Mouse (Mus musculus): ENCODE data around the gene Rnf126. TPM values are rescaled to one million over a fixed set of nuclear protein-coding genes. Genes with fewer than 3 reads are reported as not detected.
A peak's percentile ranks its signal among the peaks of the same experiment; 100 is the strongest.
"Not testable (repeated sequence)": the region's sequence is repeated elsewhere in the genome, so short reads cannot be mapped to it uniquely, and the experiment has no call there.

Gene Rnf126
- polyA plus RNA-seq, 1 experiment from 2014 or later, result 58.5 TPM

DNA sequence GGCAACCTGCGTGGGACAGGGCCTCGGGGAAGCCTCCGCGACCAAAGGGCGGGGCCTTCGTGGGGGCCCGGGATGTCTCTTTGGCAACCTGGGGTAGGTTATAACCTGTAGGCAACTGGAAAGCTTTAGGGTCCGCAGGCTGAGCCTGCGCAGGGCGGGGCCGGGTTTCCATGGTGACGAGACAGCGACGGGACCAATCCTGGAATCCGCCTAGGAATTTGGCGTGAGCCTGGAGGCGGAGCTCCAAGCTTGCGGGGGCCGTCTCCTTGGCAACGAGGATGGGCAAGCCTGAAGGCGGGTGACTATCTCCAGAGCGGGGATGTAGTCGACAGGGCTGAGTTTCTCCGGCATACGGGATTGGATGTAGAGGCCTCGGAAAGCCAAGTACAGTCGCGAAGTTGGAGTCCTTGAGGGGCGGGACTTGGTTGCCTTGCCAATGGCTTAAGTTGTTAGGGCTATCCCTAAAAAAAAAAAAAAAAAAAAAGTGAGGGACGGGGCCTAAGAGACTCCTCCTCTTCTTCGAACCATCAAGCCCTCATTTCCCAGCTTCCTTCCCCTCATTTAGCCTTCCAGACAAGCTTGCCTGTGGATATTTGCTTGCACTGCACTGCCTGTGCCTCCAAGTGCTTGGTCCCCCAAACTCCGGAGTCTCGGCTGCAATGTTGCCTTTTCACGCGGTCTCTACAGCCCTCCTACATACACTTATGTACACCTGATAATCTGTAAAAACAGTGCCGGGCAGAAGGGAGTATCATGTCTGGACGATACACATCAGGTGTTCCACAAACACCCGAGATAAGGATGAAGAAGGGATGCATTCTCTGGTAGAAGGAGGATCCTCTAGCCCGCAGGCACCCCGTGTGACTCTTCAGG is 856 bp upstream of the Rnf126 start:
- POLR2A ChIA-PET, result interaction anchor here (0.6 to 2.3 kb wide), 2 partner anchors 11 to 22 kb away, joined by 3 to 8 read pairs; no protein-coding TSS in a partner anchor
- H3K27me3 ChIP-seq, result no peaks in the 10 kb centered on the region
- peak; percentile 56 for ATAC-seq
- in situ Hi-C loops (cut with MboI; ENCODE audit: low pct_unique_long_range_greater_than_20kb), result no loop called here
- no peak for TF ChIP-seq CTCF (IDR thresholded peaks at IDR 0.05)
- CTCF ChIA-PET, result interaction anchor here (1.3 to 2.7 kb wide), 6 partner anchors 12 to 158 kb away, joined by 3 to 21 read pairs (median 6); no protein-coding TSS in a partner anchor
- DNase-seq (ENCODE audit: low read depth, low spot score), result peak; percentile 76

DNA sequence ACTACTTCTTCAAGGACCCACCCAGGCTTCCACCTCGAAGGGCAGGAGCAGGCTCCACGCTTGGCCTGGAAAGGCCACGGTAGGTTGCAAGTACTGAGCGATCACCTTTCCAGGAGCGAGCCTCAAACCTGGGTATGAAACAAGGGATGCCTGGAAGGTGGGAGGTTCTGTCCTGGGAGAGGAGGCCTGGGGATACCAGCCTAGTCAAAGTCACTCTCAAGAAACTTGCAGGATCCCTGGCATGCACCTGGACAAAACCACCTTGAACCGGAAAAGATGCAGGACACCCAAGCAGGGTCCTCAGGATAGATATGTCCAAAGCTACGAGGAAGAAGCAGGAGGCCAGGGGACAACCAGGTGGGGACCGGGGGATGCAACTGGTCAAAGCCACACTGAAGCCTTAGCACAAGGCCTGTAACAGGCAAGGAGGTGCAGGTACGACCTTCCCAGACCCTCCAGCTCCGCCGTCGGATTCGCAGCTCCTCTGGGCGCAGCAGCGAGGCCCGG is 698 bp downstream of the Rnf126 start:
- ChIA-PET CTCF (interaction anchor here (1.0 kb wide), 1 partner anchor 14 kb away, joined by 4 read pairs; no protein-coding TSS in a partner anchor), POLR2A (interaction anchor here (0.7 to 1.1 kb wide), 2 partner anchors 10 to 62 kb away, joined by 3 read pairs; no protein-coding TSS in a partner anchor)
- DNase-seq (ENCODE audit: low read depth, low spot score) (no peak), ATAC-seq (no peak)
- no peaks in the 10 kb centered on the region for H3K27me3 ChIP-seq
- in situ Hi-C loops (cut with MboI; ENCODE audit: low pct_unique_long_range_greater_than_20kb), result no loop called here
- no peak for TF ChIP-seq CTCF (IDR thresholded peaks at IDR 0.05)

DNA sequence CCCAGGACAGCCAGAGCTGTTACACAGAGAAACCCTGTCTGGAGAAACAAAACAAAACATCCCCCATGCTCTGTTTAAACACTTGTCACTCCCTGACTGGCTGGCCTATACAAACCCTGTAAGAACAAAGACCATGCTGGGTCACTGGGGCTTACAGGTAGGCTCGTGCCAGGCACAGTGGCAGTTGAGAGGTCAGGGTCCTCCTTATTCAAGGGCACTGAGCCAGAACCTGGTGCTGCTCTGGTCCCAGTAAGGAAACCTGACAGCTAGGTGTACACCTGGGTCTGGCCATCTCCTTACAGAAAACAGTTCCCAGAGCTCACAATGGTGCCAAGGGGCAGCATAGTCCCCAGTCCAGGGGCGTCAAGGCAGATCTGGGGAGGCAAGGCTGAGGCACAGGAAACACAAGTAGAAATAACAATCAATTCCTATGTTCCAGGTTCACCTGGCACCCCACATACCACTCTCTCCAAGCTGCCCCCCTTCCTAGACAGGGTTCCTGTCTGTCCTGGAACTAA is 1.5 kb downstream of the Rnf126 start:
- ChIA-PET CTCF (no interaction called here), POLR2A (interaction anchor here (0.6 to 1.2 kb wide), 2 partner anchors 17 to 51 kb away, joined by 3 read pairs; no protein-coding TSS in a partner anchor)
- H3K27me3 ChIP-seq, result no peaks in the 10 kb centered on the region
- DNase-seq (ENCODE audit: low read depth, low spot score) (no peak), ATAC-seq (no peak)
- in situ Hi-C loops (cut with MboI; ENCODE audit: low pct_unique_long_range_greater_than_20kb), result no loop called here
- no peak for TF ChIP-seq CTCF (IDR thresholded peaks at IDR 0.05)

DNA sequence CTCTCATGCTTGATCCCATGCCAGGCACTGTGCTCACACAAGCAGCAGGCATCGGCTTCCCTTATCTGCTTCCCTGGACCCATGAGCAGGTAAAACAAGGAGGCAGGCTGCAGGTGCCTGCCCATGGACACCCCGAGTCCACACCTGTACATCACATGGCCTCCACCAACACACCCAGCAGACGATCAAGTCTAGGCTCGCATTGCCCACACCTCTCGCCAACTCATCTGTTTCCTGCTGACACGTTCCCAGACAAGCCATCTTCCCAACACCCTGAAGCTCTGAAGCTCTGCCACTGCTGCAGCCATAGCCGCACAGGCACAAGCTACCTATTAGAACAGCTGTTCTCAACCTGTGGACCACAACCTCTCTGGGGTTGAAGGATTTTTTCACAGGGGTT is 2.5 kb downstream of the Rnf126 start:
- TF ChIP-seq CTCF (IDR thresholded peaks at IDR 0.05), result no peak
- H3K27me3 ChIP-seq, result no peaks in the 10 kb centered on the region
- no peak for ATAC-seq
- POLR2A ChIA-PET, result interaction anchor here (1.2 kb wide), 1 partner anchor 49 kb away, joined by 3 read pairs; no protein-coding TSS in a partner anchor
- DNase-seq (ENCODE audit: low read depth, low spot score), result no peak
- CTCF ChIA-PET, result interaction anchor here (0.9 kb wide), 1 partner anchor 15 kb away, joined by 3 read pairs; no protein-coding TSS in a partner anchor
- in situ Hi-C loops (cut with MboI; ENCODE audit: low pct_unique_long_range_greater_than_20kb), result no loop called here

DNA sequence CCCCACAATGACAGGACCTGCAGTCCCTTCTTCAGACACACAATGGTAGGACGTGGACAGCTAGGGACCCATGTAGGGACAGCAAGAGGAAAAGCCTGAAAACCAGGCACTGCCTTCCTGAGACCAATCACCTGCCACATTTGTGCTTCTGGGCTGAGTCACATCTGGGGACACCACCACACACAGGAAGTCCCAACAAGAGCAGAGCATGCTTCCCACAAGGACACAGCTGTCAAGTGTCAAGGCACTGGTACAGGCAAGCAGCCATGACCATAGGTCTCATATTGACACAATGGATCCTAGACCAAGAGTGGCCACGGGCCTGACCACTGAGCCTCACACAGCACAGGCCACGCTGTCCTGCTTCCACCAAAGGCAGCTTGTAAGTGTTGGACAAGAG is 3.9 kb downstream of the Rnf126 start:
- POLR2A ChIA-PET, result no interaction called here
- H3K27me3 ChIP-seq, result no peaks in the 10 kb centered on the region
- CTCF ChIA-PET, result no interaction called here
- in situ Hi-C loops (cut with MboI; ENCODE audit: low pct_unique_long_range_greater_than_20kb), result no loop called here
- ATAC-seq (no peak), DNase-seq (ENCODE audit: low read depth, low spot score) (no peak)
- no peak for TF ChIP-seq CTCF (IDR thresholded peaks at IDR 0.05)

DNA sequence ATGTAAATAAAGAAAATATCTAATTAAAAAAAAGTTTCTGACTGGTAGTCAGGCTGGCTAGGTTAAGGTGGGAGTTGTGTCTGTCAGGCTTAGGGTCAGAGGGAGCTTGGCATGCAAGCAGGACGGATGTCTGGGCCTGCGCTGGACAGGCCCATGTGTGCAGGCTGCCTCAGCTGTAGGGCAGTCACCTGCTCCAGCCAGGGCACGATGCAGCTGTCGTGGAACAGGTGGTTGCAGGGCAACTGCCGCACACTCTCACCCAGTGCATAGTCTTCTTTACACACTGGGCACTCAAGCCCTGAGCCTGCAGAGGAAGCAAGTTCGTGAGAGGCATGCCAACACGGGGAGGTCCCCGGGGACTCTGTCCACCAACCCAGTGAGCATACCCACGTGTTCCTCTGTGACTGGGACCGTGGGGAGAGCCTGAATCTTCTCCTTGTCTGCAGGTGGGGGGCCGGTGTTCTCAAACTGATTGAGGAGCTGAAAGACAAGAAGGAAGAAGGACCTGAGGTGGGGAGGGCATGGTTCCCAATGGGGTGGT is 6.1 kb downstream of the Rnf126 start:
- ChIA-PET POLR2A (interaction anchor here (0.6 kb wide), 1 partner anchor 35 kb away, joined by 5 read pairs; no protein-coding TSS in a partner anchor), CTCF (interaction anchor here (2.2 kb wide), 1 partner anchor 12 kb away, joined by 7 read pairs; no protein-coding TSS in a partner anchor)
- TF ChIP-seq CTCF (IDR thresholded peaks at IDR 0.05), result no peak
- DNase-seq (ENCODE audit: low read depth, low spot score) (no peak), ATAC-seq (no peak)
- in situ Hi-C loops (cut with MboI; ENCODE audit: low pct_unique_long_range_greater_than_20kb), result no loop called here
- H3K27me3 ChIP-seq, result no peaks in the 10 kb centered on the region

DNA sequence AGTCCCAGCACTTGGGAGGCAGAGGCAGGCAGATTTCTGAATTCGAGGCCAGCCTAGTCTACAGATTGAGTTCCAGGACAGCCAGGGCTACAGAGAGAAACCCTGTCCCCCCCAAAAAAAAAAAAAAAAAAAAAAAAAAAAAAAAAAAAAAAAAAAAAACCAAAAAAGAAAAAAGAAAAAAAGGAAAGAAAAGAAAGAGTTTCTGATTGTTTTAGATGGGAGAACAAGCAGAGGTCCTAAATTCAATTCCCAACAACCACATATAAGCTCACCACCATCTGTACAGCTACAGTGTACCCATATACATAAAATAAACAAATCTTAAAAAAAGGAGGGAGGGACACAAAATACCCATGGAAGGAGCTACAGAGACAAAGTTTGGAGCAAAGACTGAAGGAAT is 7.1 kb downstream of the Rnf126 start:
- ATAC-seq; H3K27me3 ChIP-seq; DNase-seq (ENCODE audit: low read depth, low spot score); CTCF ChIA-PET; in situ Hi-C loops (cut with MboI; ENCODE audit: low pct_unique_long_range_greater_than_20kb): not testable (repeated sequence)
- POLR2A ChIA-PET, result interaction anchor here (2.2 kb wide), 1 partner anchor 11 kb away, joined by 10 read pairs; no protein-coding TSS in a partner anchor

DNA sequence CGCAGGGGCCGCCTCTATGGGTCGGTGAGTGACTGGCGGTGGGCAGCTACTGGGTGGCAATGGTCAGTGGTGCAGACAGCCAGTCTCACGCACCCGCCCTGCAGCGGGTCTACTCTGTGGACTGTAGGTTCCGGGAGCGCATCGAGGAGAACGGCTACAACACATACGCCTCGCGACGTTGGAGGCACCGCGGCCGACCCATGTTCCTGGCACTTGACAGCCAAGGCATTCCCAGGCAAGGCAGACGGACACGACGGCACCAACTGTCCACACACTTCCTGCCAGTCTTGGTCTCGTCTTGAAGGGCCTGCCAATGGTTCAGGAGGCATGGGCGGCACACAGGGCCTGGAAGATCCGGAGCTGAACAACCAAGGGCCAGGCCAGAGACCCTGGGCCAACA is 10.1 kb downstream of the Rnf126 start:
- in situ Hi-C loops (cut with MboI; ENCODE audit: low pct_unique_long_range_greater_than_20kb), result no loop called here
- CTCF ChIA-PET, result no interaction called here
- H3K27me3 ChIP-seq, result no peaks in the 10 kb centered on the region
- no peak for TF ChIP-seq CTCF (IDR thresholded peaks at IDR 0.05)
- POLR2A ChIA-PET, result interaction anchor here (1.0 kb wide), 1 partner anchor 10 kb away, joined by 3 read pairs; the partner anchor contains the start of gene Rnf126
- no peak for DNase-seq (ENCODE audit: low read depth, low spot score)
- ATAC-seq, result no peak

DNA sequence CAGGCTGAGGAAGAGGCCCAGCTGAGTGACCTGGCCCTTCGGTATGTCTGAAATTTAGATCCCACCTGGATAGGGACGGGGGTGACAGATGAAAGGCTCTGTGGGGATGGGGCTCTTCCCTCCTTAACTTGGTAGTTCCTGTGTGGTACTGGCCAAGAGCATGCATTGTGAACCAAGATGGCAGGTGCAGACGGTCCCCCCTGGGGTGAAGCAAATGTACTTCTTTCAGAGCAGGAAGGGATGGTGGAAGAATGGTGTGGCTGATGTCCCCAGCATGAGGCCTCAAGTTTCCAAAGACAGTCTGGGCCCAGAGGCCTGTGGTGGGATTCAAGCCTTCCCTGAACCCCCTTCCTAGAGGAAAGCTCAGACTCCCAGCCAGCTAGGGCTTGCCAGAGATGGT is 10.9 kb downstream of the Rnf126 start:
- TF ChIP-seq CTCF (IDR thresholded peaks at IDR 0.05), result no peak
- H3K27me3 ChIP-seq, result no peaks in the 10 kb centered on the region
- CTCF ChIA-PET, result no interaction called here
- POLR2A ChIA-PET, result interaction anchor here (1.0 kb wide), 1 partner anchor 11 kb away, joined by 3 read pairs; the partner anchor contains the start of gene Rnf126
- DNase-seq (ENCODE audit: low read depth, low spot score), result no peak
- ATAC-seq, result no peak
- in situ Hi-C loops (cut with MboI; ENCODE audit: low pct_unique_long_range_greater_than_20kb), result no loop called here

DNA sequence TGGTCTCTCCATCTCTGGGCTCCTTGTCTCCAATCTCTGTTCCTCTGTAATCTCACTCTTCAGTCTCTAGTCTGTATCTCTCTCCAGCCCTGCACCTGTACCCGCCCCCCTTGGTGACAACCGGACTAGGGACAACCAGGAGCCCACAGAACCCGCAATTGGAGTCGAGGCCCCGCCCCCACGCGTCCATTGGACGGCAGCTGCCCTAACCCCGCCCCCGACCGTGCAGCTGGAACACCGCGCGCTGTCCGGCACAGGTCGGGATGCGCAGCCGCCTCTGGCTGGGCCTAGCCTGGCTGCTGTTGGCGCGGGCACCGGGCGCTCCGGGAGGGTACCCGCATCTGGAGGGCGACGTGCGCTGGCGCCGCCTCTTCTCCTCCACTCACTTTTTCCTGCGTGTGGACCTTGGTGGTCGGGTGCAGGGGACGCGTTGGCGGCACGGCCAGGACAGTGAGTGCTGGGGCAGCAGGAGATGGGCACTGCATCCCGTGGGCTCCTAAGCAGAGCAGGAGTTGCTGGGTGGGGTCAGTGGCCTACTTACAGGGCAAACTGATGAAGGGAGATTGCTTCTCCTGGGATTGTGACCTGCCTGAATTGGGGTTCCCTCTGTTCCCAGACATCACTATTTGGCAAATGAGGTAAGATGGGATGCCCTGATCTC is 11.8 kb downstream of the Rnf126 start, which contains the start of gene Fgf22:
Gene Fgf22 (plus strand): TSS at position 221 of the 661 bp plus-strand sequence.
- ChIA-PET CTCF (no interaction called here), POLR2A (no interaction called here)
- ATAC-seq (no peak), DNase-seq (ENCODE audit: low read depth, low spot score) (no peak)
- no peaks in the 10 kb centered on the region for H3K27me3 ChIP-seq
- TF ChIP-seq CTCF (IDR thresholded peaks at IDR 0.05), result no peak
- in situ Hi-C loops (cut with MboI; ENCODE audit: low pct_unique_long_range_greater_than_20kb), result no loop called here
